ENCODE assay signal across 23 mouse cellular contexts in genomic region chr5:125523361-125523760, GRCm38 (mm10). TPM values are rescaled to one million over a fixed set of nuclear protein-coding genes. Genes with fewer than 3 reads are reported as not detected.
DNase-seq lines count a peak whose midpoint lies in the region; ATAC-seq and TF ChIP-seq lines count a peak whose summit lies in the region.
"Had no signal": no experiment of that assay in that cellular context is flagged by ENCODE, and none has a peak within 500 bp of the region (broad histone marks: within the 10 kb centered on the region; RNA-seq: fewer than 3 reads in every experiment).

No protein-coding gene starts in this region.

- TF ChIP-seq RAD21 in MEL (IDR thresholded peaks at IDR 0.05; ENCODE audit: low read depth, low read length), result no peak

- H3K27ac ChIP-seq in intestine, embryonic 15.5 days, result no peak overlapping the region
- H3K27ac ChIP-seq in intestine, embryonic 16.5 days (ENCODE audit: low read length), result no peak overlapping the region
- no peak overlapping the region for H3K27ac ChIP-seq in MEL (ENCODE audit: control insufficient read depth, low read depth, low read length)
- H3K27ac ChIP-seq: embryonic facial prominence, embryonic 15.5 days; forebrain, embryonic 10.5 days; heart, embryonic 13.5 days had no signal

- no peak overlapping the region for H3K4me2 ChIP-seq in intestine, embryonic 15.5 days (replicated peaks)
- no peak overlapping the region for H3K4me2 ChIP-seq in intestine, embryonic 16.5 days (ENCODE audit: low read depth, low read length)
- H3K4me2 ChIP-seq: embryonic facial prominence, embryonic 15.5 days; heart, embryonic 13.5 days had no signal

- no peaks in the 10 kb centered on the region for H3K36me3 ChIP-seq in intestine, embryonic 15.5 days
- no peaks in the 10 kb centered on the region for H3K36me3 ChIP-seq in intestine, embryonic 16.5 days (ENCODE audit: control insufficient read depth, insufficient read depth, low read length)
- H3K36me3 ChIP-seq in MEL (ENCODE audit: control insufficient read depth in 1 of 2, insufficient read depth in 2 of 2, low read length in 2 of 2), result no peaks in the 10 kb centered on the region
- H3K36me3 ChIP-seq: embryonic facial prominence, embryonic 15.5 days; forebrain, embryonic 10.5 days; heart, embryonic 13.5 days had no signal

- no peaks in the 10 kb centered on the region for H3K4me1 ChIP-seq in intestine, embryonic 15.5 days (replicated peaks)
- H3K4me1 ChIP-seq in intestine, embryonic 16.5 days (ENCODE audit: control insufficient read depth, insufficient read depth, low read length), result no peaks in the 10 kb centered on the region
- no peaks in the 10 kb centered on the region for H3K4me1 ChIP-seq in MEL (ENCODE audit: control insufficient read depth in 1 of 2, insufficient read depth in 2 of 2, low read length in 2 of 2)
- H3K4me1 ChIP-seq: embryonic facial prominence, embryonic 15.5 days had no signal

- H3K9me3 ChIP-seq in intestine, embryonic 15.5 days, result no peaks in the 10 kb centered on the region
- peaks cover 6% of the 10 kb centered on the region; the same call in 1 of the 2 replicates for H3K9me3 ChIP-seq in intestine, embryonic 16.5 days (ENCODE audit: control insufficient read depth, low read length)
- H3K9me3 ChIP-seq in MEL (replicated peaks; ENCODE audit: insufficient read depth, low read length), result no peaks in the 10 kb centered on the region
- H3K9me3 ChIP-seq: embryonic facial prominence, embryonic 15.5 days had no signal

- 72% methylated on average over 2 of the region's 2 CpGs for WGBS in intestine, embryonic 15.5 days
- WGBS in intestine, embryonic 16.5 days, result 75% methylated on average over 2 of the region's 2 CpGs

- no peaks in the 10 kb centered on the region for H3K27me3 ChIP-seq in intestine, embryonic 15.5 days (replicated peaks)
- 0 out of 2 replicates have a peak, but pooled peaks cover under 1% of the 10 kb centered on the region for H3K27me3 ChIP-seq in intestine, embryonic 16.5 days (replicated peaks; ENCODE audit: control insufficient read depth, insufficient read depth, low read length)
- H3K27me3 ChIP-seq in MEL (ENCODE audit: control insufficient read depth in 1 of 2, insufficient read depth in 2 of 2, low read length in 2 of 2), result no peaks in the 10 kb centered on the region
- H3K27me3 ChIP-seq: Patski had no signal

- no peak for TF ChIP-seq EP300 in MEL (IDR thresholded peaks at IDR 0.05; ENCODE audit: low read depth in 1 of 2, low read length in 2 of 2)

- TF ChIP-seq POLR2A in MEL (IDR thresholded peaks at IDR 0.05; ENCODE audit: control insufficient read depth in 1 of 2, insufficient read depth in 1 of 2, low read depth in 1 of 2, low read length in 2 of 2, poor library complexity in 1 of 2), result no peak

- H3K9ac ChIP-seq in intestine, embryonic 15.5 days, result no peak overlapping the region
- no peak overlapping the region for H3K9ac ChIP-seq in intestine, embryonic 16.5 days (ENCODE audit: low read depth, low read length)
- no peak overlapping the region for H3K9ac ChIP-seq in MEL (ENCODE audit: control insufficient read depth, low read depth, low read length, poor library complexity, severe bottlenecking)
- H3K9ac ChIP-seq: embryonic facial prominence, embryonic 15.5 days; heart, embryonic 13.5 days had no signal

- H3K4me3 ChIP-seq in intestine, embryonic 15.5 days (replicated peaks), result no peak overlapping the region
- H3K4me3 ChIP-seq in intestine, embryonic 16.5 days (ENCODE audit: low read length), result no peak overlapping the region
- no peak overlapping the region for H3K4me3 ChIP-seq in MEL (ENCODE audit: control insufficient read depth in 1 of 2, insufficient read depth in 1 of 2, low read depth in 2 of 2, low read length in 2 of 2)
- H3K4me3 ChIP-seq: embryonic facial prominence, embryonic 15.5 days; erythroblast, embryonic 14.5 days; forebrain, embryonic 10.5 days; heart, embryonic 13.5 days had no signal

- peak; percentile 48; the same call in 1 of the 2 replicates for ATAC-seq in intestine, embryonic 15.5 days
- ATAC-seq in intestine, embryonic 16.5 days, result no peak
- peak; percentile 45; the same call in 1 of the 2 replicates for ATAC-seq in megakaryocyte, adult 5-6 weeks (ENCODE audit: poor library complexity, severe bottlenecking)
- ATAC-seq: forebrain, embryonic 14.5 days; intestine, postnatal 0 days; Patski had no signal

- DNase-seq in MEL (ENCODE audit: low read depth, low spot score), result peak; percentile 38
- DNase-seq in thymus, postnatal 10 days (ENCODE audit: low spot score in 2 of 2), result no peak
- DNase-seq in embryo, embryonic 11 days, result no peak
- DNase-seq: adrenal gland, adult 8-10 months; adrenal gland, postnatal 36 days; cerebellum, adult 2 months; cerebellum, postnatal 10 days; gastrocnemius, postnatal 36 days; heart, adult 18-20 months; heart, postnatal 36 days had no signal

- no peak for TF ChIP-seq CTCF in MEL (IDR thresholded peaks at IDR 0.05 in 2 of 3, conservative IDR thresholded peaks at IDR 0.05 in 1 of 3; ENCODE audit: control insufficient read depth in 1 of 3, insufficient read depth in 1 of 3, low read depth in 2 of 3, low read length in 3 of 3, poor library complexity in 1 of 3, severe bottlenecking in 1 of 3)

- H3K79me2 ChIP-seq in MEL (ENCODE audit: control insufficient read depth, insufficient read depth, low read length, poor library complexity), result no peaks in the 10 kb centered on the region

TF ChIP-seq in MEL, 35 proteins besides CTCF, POLR2A, EP300 and RAD21:
- no peak for TF ChIP-seq KAT2A (conservative IDR thresholded peaks at IDR 0.05; ENCODE audit: low read depth, low read length)
- TF ChIP-seq ETS1 (IDR thresholded peaks at IDR 0.05; ENCODE audit: low read depth, low read length), result no peak
- TF ChIP-seq ZMIZ1 (IDR thresholded peaks at IDR 0.05; ENCODE audit: low read depth, low read length), result no peak
- no peak for TF ChIP-seq MYC (IDR thresholded peaks at IDR 0.05; ENCODE audit: low read depth, low read length)
- no peak for TF ChIP-seq POLR2AphosphoS2 (IDR thresholded peaks at IDR 0.05; ENCODE audit: low read length)
- TF ChIP-seq USF1 (IDR thresholded peaks at IDR 0.05; ENCODE audit: low read depth, low read length), result no peak
- TF ChIP-seq POLR2AphosphoS5 (IDR thresholded peaks at IDR 0.05; ENCODE audit: borderline replicate concordance, low read depth, low read length), result no peak
- TF ChIP-seq BHLHE40 (IDR thresholded peaks at IDR 0.05; ENCODE audit: borderline replicate concordance, low read depth, low read length), result no peak
- no peak for TF ChIP-seq MEF2A (IDR thresholded peaks at IDR 0.05; ENCODE audit: extremely low read depth, insufficient replicate concordance, low read depth, low read length, poor library complexity, severe bottlenecking)
- TF ChIP-seq MAX (IDR thresholded peaks at IDR 0.05; ENCODE audit: low read length), result no peak
- no peak for TF ChIP-seq CHD2 (IDR thresholded peaks at IDR 0.05; ENCODE audit: low read length)
- no peak for TF ChIP-seq NELFE (IDR thresholded peaks at IDR 0.05; ENCODE audit: low read depth, low read length)
- TF ChIP-seq HCFC1 (IDR thresholded peaks at IDR 0.05; ENCODE audit: low read depth, low read length), result no peak
- TF ChIP-seq SMC3 (IDR thresholded peaks at IDR 0.05; ENCODE audit: low read depth, low read length), result no peak
- TF ChIP-seq UBTF (IDR thresholded peaks at IDR 0.05; ENCODE audit: borderline replicate concordance, insufficient read depth, low read depth, low read length), result no peak
- no peak for TF ChIP-seq JUND (IDR thresholded peaks at IDR 0.05; ENCODE audit: low read depth, low read length)
- no peak for TF ChIP-seq SIN3A (IDR thresholded peaks at IDR 0.05; ENCODE audit: low read length)
TF ChIP-seq in MEL: peak in this region for 0.

RNA-seq across cellular contexts. Expression of gene Tmem132b, which starts 8.2 kb away (rescaled TPM):
- 0.25 and 0.28 TPM in 2 replicates for polyA plus RNA-seq in intestine, embryonic 15.5 days (2015; fragmentation: Nextera tagmentation; extraction: Ambion mirVana)
- 0.11 and 0.16 TPM in 2 replicates for polyA plus RNA-seq in intestine, embryonic 16.5 days (2015; fragmentation: Nextera tagmentation; extraction: Ambion mirVana)
- not detected in 2 replicates for total RNA-seq in MEL (2012; rRNA removed)
- polyA plus RNA-seq in MEL (2012; ENCODE audit: insufficient read depth in 1 of 2, insufficient read length in 2 of 2, low read depth in 1 of 2, low replicate concordance in 2 of 2, missing spikeins in 1 of 2), result not detected
- total RNA-seq in megakaryocyte, adult 5-6 weeks (2015), result not detected in 2 replicates
- 0.07 and 0.28 TPM in 2 replicates for total RNA-seq in megakaryocyte, adult 5-6 weeks (2017)
- total RNA-seq: CH12.LX; heart, adult 18-20 months; heart, postnatal 36 days had no signal
- polyA plus RNA-seq: erythroblast, embryonic 14.5 days; G1E; heart, postnatal 0 days; Patski had no signal

RNA-seq across cellular contexts. Expression of gene Aacs, which starts 47.7 kb away (rescaled TPM):
- polyA plus RNA-seq in intestine, embryonic 15.5 days (2015; fragmentation: Nextera tagmentation; extraction: Ambion mirVana), result 73.0 and 77.0 TPM in 2 replicates
- 81.3 and 83.5 TPM in 2 replicates for polyA plus RNA-seq in intestine, embryonic 16.5 days (2015; fragmentation: Nextera tagmentation; extraction: Ambion mirVana)
- 32.8 and 34.9 TPM in 2 replicates for total RNA-seq in MEL (2012; rRNA removed)
- polyA plus RNA-seq in MEL (2012; ENCODE audit: insufficient read depth in 1 of 2, insufficient read length in 2 of 2, low read depth in 1 of 2, low replicate concordance in 2 of 2, missing spikeins in 1 of 2), result 10 to 100 TPM in 1 of 2 experiments, not detected in 1; 79.5 TPM
- 6.5 and 6.7 TPM in 2 replicates for total RNA-seq in megakaryocyte, adult 5-6 weeks (2015)
- 17.0 and 19.7 TPM in 2 replicates for total RNA-seq in megakaryocyte, adult 5-6 weeks (2017)
